Mouse (Mus musculus): Measurements from ENCODE around the gene Tfcp2l1. TPM values are rescaled to one million over a fixed set of nuclear protein-coding genes. Genes with fewer than 3 reads are reported as not detected.

The Tfcp2l1 gene
- polyA plus RNA-seq, 1 experiment from 2014 or later: 0.15 TPM

GRCm38 (mm10) chr1:118626452-118626851 lies 1.3 kb upstream of the Tfcp2l1 start:
- no peak overlapping the region for H3K27ac ChIP-seq
- peaks cover 62% of the 10 kb centered on the region for H3K27me3 ChIP-seq (ENCODE audit: low read depth, poor library complexity, severe bottlenecking)
- H3K36me3 ChIP-seq: no peaks in the 10 kb centered on the region
- H3K4me1 ChIP-seq: peaks cover 13% of the 10 kb centered on the region
- DNase-seq (ENCODE audit: low spot score): no peak
- no peaks in the 10 kb centered on the region for H3K9me3 ChIP-seq (replicated peaks)
- 75% methylated on average over 2 of the region's 2 CpGs for WGBS
- H3K4me3 ChIP-seq: no peak overlapping the region

GRCm38 (mm10) chr1:118633415-118633980 lies 5.8 kb downstream of the Tfcp2l1 start:
- H3K4me1 ChIP-seq: peaks cover 2% of the 10 kb centered on the region; the same call in 1 of the 2 replicates
- 84% methylated on average over 4 of the region's 4 CpGs for WGBS
- no peaks in the 10 kb centered on the region for H3K9me3 ChIP-seq (replicated peaks)
- no peak overlapping the region for H3K27ac ChIP-seq
- peaks cover 16% of the 10 kb centered on the region for H3K27me3 ChIP-seq (ENCODE audit: low read depth, poor library complexity, severe bottlenecking)
- DNase-seq (ENCODE audit: low spot score): no peak
- H3K4me3 ChIP-seq: no peak overlapping the region
- no peaks in the 10 kb centered on the region for H3K36me3 ChIP-seq

GRCm38 (mm10) chr1:118642296-118642999 lies 14.7 kb downstream of the Tfcp2l1 start:
- H3K36me3 ChIP-seq: no peaks in the 10 kb centered on the region
- no peak for DNase-seq (ENCODE audit: low spot score)
- no peak overlapping the region for H3K27ac ChIP-seq
- no peaks in the 10 kb centered on the region for H3K9me3 ChIP-seq (replicated peaks)
- WGBS: 79% methylated on average over 2 of the region's 2 CpGs
- no peaks in the 10 kb centered on the region for H3K27me3 ChIP-seq (ENCODE audit: low read depth, poor library complexity, severe bottlenecking)
- no peaks in the 10 kb centered on the region for H3K4me1 ChIP-seq
- no peak overlapping the region for H3K4me3 ChIP-seq

GRCm38 (mm10) chr1:118643138-118643979 lies 15.6 kb downstream of the Tfcp2l1 start:
- H3K27me3 ChIP-seq (ENCODE audit: low read depth, poor library complexity, severe bottlenecking): no peaks in the 10 kb centered on the region
- peaks cover 6% of the 10 kb centered on the region for H3K4me1 ChIP-seq
- no peak overlapping the region for H3K4me3 ChIP-seq
- no peaks in the 10 kb centered on the region for H3K9me3 ChIP-seq (replicated peaks)
- 76% methylated on average over 9 of the region's 9 CpGs for WGBS
- DNase-seq (ENCODE audit: low spot score): no peak
- no peak overlapping the region for H3K27ac ChIP-seq
- H3K36me3 ChIP-seq: no peaks in the 10 kb centered on the region

GRCm38 (mm10) chr1:118645701-118646100 lies 18.0 kb downstream of the Tfcp2l1 start:
- no peaks in the 10 kb centered on the region for H3K36me3 ChIP-seq
- no peaks in the 10 kb centered on the region for H3K27me3 ChIP-seq (ENCODE audit: low read depth, poor library complexity, severe bottlenecking)
- H3K4me3 ChIP-seq: no peak overlapping the region
- no peak overlapping the region for H3K27ac ChIP-seq
- no peak for DNase-seq (ENCODE audit: low spot score)
- WGBS: 70% methylated on average over 4 of the region's 4 CpGs
- H3K4me1 ChIP-seq: peaks cover 6% of the 10 kb centered on the region
- H3K9me3 ChIP-seq (replicated peaks): no peaks in the 10 kb centered on the region

GRCm38 (mm10) chr1:118648015-118648414 lies 20.3 kb downstream of the Tfcp2l1 start:
- Histone ChIP-seq H3K4me3 (no peak overlapping the region), H3K27ac (no peak overlapping the region), H3K27me3 (ENCODE audit: low read depth, poor library complexity, severe bottlenecking) (no peaks in the 10 kb centered on the region), H3K36me3 (no peaks in the 10 kb centered on the region), H3K9me3 (replicated peaks) (no peaks in the 10 kb centered on the region), H3K4me1 (peaks cover 6% of the 10 kb centered on the region)
- 15% methylated on average over 3 of the region's 3 CpGs for WGBS
- DNase-seq (ENCODE audit: low spot score): no peak

- 86% methylated on average over 9 of the region's 9 CpGs for WGBS
- no peaks in the 10 kb centered on the region for H3K27me3 ChIP-seq (ENCODE audit: low read depth, poor library complexity, severe bottlenecking)
- peaks cover 6% of the 10 kb centered on the region for H3K4me1 ChIP-seq
- no peaks in the 10 kb centered on the region for H3K36me3 ChIP-seq
- H3K27ac ChIP-seq: no peak overlapping the region
- no peaks in the 10 kb centered on the region for H3K9me3 ChIP-seq (replicated peaks)
- H3K4me3 ChIP-seq: no peak overlapping the region
- DNase-seq (ENCODE audit: low spot score): no peak
Observed at GRCm38 (mm10) chr1:118649933-118650770, 22.4 kb downstream of the Tfcp2l1 start.

GRCm38 (mm10) chr1:118650771-118651080 lies 23.0 kb downstream of the Tfcp2l1 start:
- DNase-seq (ENCODE audit: low spot score): no peak
- Histone ChIP-seq H3K4me1 (peaks cover 6% of the 10 kb centered on the region), H3K36me3 (no peaks in the 10 kb centered on the region), H3K27me3 (ENCODE audit: low read depth, poor library complexity, severe bottlenecking) (no peaks in the 10 kb centered on the region), H3K27ac (no peak overlapping the region), H3K4me3 (no peak overlapping the region), H3K9me3 (replicated peaks) (no peaks in the 10 kb centered on the region)
- WGBS: 81% methylated on average over 3 of the region's 3 CpGs

- 84% methylated on average over 6 of the region's 6 CpGs for WGBS
- H3K27ac ChIP-seq: no peak overlapping the region
Observed at GRCm38 (mm10) chr1:118658716-118659115, 31.0 kb downstream of the Tfcp2l1 start.

GRCm38 (mm10) chr1:118660880-118661465 lies 33.2 kb downstream of the Tfcp2l1 start:
- DNase-seq (ENCODE audit: low spot score): no peak
- no peak overlapping the region for H3K27ac ChIP-seq
- no peak overlapping the region for H3K4me3 ChIP-seq
- no peaks in the 10 kb centered on the region for H3K9me3 ChIP-seq (replicated peaks)
- H3K36me3 ChIP-seq: no peaks in the 10 kb centered on the region
- 87% methylated on average over 3 of the region's 3 CpGs for WGBS
- no peaks in the 10 kb centered on the region for H3K4me1 ChIP-seq
- H3K27me3 ChIP-seq (ENCODE audit: low read depth, poor library complexity, severe bottlenecking): no peaks in the 10 kb centered on the region

More at GRCm38 (mm10) chr1:118658716-118659115, 31.0 kb downstream of the Tfcp2l1 start:
- no peaks in the 10 kb centered on the region for H3K9me3 ChIP-seq (replicated peaks)
- no peak overlapping the region for H3K4me3 ChIP-seq
- no peaks in the 10 kb centered on the region for H3K36me3 ChIP-seq
- no peaks in the 10 kb centered on the region for H3K4me1 ChIP-seq
- DNase-seq (ENCODE audit: low spot score): no peak
- H3K27me3 ChIP-seq (ENCODE audit: low read depth, poor library complexity, severe bottlenecking): no peaks in the 10 kb centered on the region

GRCm38 (mm10) chr1:118663062-118663461 lies 35.3 kb downstream of the Tfcp2l1 start:
- Histone ChIP-seq H3K4me1 (0 out of 2 replicates have a peak, but pooled peaks cover 3% of the 10 kb centered on the region), H3K27ac (no peak overlapping the region), H3K4me3 (no peak overlapping the region), H3K9me3 (replicated peaks) (no peaks in the 10 kb centered on the region), H3K27me3 (ENCODE audit: low read depth, poor library complexity, severe bottlenecking) (no peaks in the 10 kb centered on the region), H3K36me3 (no peaks in the 10 kb centered on the region)
- DNase-seq (ENCODE audit: low spot score): no peak
- WGBS: 85% methylated on average over 1 of the region's 1 CpGs

GRCm38 (mm10) chr1:118667536-118667935 lies 39.8 kb downstream of the Tfcp2l1 start:
- peaks cover 8% of the 10 kb centered on the region; the same call in 1 of the 2 replicates for H3K4me1 ChIP-seq
- no peak overlapping the region for H3K27ac ChIP-seq
- DNase-seq (ENCODE audit: low spot score): no peak
- H3K36me3 ChIP-seq: no peaks in the 10 kb centered on the region
- no peaks in the 10 kb centered on the region for H3K9me3 ChIP-seq (replicated peaks)
- no peaks in the 10 kb centered on the region for H3K27me3 ChIP-seq (ENCODE audit: low read depth, poor library complexity, severe bottlenecking)
- no peak overlapping the region for H3K4me3 ChIP-seq

Measured in limb, embryonic 10.5 days (tissue).